Mouse (Mus musculus) intestine, embryonic 15.5 days (tissue): ENCODE measurements around the gene Tmem163. TPM values are rescaled to one million over a fixed set of nuclear protein-coding genes. Genes with fewer than 3 reads are reported as not detected.

Experiments
- ATAC-seq: fragments of 200-750 bp; cut with Nextera tagmentation; 2 replicates; pipeline ENCODE4 v1.8.0; 2017; ENCODE audit warnings: moderate TSS enrichment, moderate library complexity
- H3K27ac ChIP-seq: fragments of 300-500 bp; sonication (generic); 2 replicates; pipeline ENCODE4 v1.5.1; 2015; ENCODE audit warnings: mild to moderate bottlenecking, inconsistent platforms
- H3K27me3 ChIP-seq: fragments of 300-500 bp; sonication (generic); replicated peaks from 2 replicates; pipeline ENCODE4 v1.6.1; 2015; ENCODE audit warnings: inconsistent platforms
- H3K36me3 ChIP-seq: fragments of 300-500 bp; sonication (generic); 2 replicates; pipeline ENCODE4 v1.6.1; 2015; ENCODE audit warnings: inconsistent platforms
- H3K4me1 ChIP-seq: fragments of 300-500 bp; sonication (generic); replicated peaks from 2 replicates; pipeline ENCODE4 v1.6.1; 2015; ENCODE audit warnings: inconsistent platforms
- H3K4me2 ChIP-seq: fragments of 300-500 bp; sonication (generic); replicated peaks from 2 replicates; pipeline ENCODE4 v1.6.1; 2015; ENCODE audit warnings: mild to moderate bottlenecking, inconsistent platforms
- H3K4me3 ChIP-seq: fragments of 300-500 bp; sonication (generic); replicated peaks from 2 replicates; pipeline ENCODE4 v1.5.1; 2015; ENCODE audit warnings: inconsistent platforms
- H3K9ac ChIP-seq: fragments of 300-500 bp; sonication (generic); 2 replicates; pipeline ENCODE4 v1.6.1; 2015; ENCODE audit warnings: inconsistent platforms
- H3K9me3 ChIP-seq: fragments of 300-500 bp; sonication (generic); 2 replicates; pipeline ENCODE4 v1.6.1; 2016; ENCODE audit warnings: inconsistent platforms
- WGBS: fragments of 180-500 bp; shearing (Covaris S2); methylation state at CpG from one replicate; pipeline ENCODE4 v1.1.7; 2015; 5-methylcytosine and 5-hydroxymethylcytosine counted together
- polyA plus RNA-seq: library from polyadenylated mRNA; unstranded; fragments of >200 nt; fragmentation: Nextera tagmentation; extraction: Ambion mirVana; gene quantifications from 2 replicates; pipeline ENCODE4 v1.2.1, GENCODE M21; 2015

Gene Tmem163
- polyA plus RNA-seq, 1 experiment from 2014 or later = 0.85 TPM

DNA sequence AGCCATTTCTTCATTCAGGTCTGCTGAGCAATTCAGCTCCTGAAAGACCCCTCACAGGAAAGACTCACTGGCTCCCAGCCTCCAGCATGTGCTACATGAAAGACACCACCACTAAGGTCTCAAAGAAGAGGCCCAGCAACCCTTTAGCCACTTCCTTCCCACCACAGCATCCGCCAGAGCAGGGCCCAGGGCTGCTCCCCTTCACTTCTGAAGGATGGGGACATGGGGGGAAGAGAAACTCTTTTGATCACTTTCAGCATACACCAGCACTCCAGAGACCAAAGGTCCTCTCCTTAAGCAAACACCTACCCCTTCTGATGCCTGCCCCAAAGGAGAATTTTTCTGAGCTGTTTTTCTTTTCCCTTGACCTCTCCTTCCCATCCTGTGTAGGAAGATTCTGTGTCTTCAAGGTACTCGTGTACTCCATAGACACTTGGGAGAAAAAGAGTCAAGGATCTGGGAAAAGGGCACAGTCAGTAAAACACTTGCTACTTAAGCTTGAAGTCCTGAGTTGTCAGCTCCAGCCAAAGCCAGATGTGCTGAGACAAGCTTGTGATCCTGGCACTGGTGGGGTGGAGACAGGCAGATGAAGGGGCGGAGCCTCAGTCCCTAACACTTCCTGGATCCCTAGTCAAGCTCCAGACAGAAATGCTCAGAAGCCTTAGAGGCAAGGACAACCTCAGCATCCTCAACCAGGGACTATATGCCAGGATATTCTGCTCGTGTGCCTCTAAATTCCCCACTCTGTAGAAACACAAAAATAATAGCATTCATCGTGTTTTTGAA, 53.6 kb downstream of the Tmem163 start:
- 47% methylated on average over 5 of the region's 5 CpGs for WGBS
- peaks cover 4% of the 10 kb centered on the region; the same call in 1 of the 2 replicates for H3K4me1 ChIP-seq
- H3K27me3 ChIP-seq = no peaks in the 10 kb centered on the region
- no peak overlapping the region for H3K27ac ChIP-seq
- no peaks in the 10 kb centered on the region for H3K9me3 ChIP-seq
- no peak overlapping the region for H3K9ac ChIP-seq
- ATAC-seq = peak; percentile 84
- no peaks in the 10 kb centered on the region for H3K36me3 ChIP-seq
- no peak overlapping the region for H3K4me3 ChIP-seq
- H3K4me2 ChIP-seq = no peak overlapping the region

DNA sequence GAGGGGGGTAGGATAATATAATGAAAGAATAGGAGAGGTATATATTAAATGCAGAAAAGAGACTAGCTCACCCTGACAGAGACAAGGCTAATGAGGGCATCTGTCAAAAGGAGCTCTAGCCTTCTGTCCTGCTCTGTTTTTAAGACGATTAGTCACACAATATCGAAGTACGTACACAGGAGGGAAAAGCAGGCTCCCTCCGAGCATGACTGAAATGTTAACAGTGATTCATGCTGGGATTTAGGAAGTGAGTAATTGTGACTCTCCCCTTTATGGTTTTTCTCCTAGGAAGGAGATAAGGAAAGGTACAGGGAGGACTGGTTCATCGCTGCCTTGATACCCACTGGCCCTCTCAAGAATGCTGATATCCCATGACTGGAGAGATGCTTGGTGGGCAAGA, 57.0 kb downstream of the Tmem163 start:
- H3K27me3 ChIP-seq = no peaks in the 10 kb centered on the region
- no peak overlapping the region for H3K9ac ChIP-seq
- no peak overlapping the region for H3K27ac ChIP-seq
- H3K36me3 ChIP-seq = no peaks in the 10 kb centered on the region
- ATAC-seq = no peak
- no peak overlapping the region for H3K4me2 ChIP-seq
- H3K4me1 ChIP-seq = peaks cover 4% of the 10 kb centered on the region; the same call in 1 of the 2 replicates
- no peak overlapping the region for H3K4me3 ChIP-seq
- no peaks in the 10 kb centered on the region for H3K9me3 ChIP-seq
- 61% methylated on average over 5 of the region's 5 CpGs for WGBS

DNA sequence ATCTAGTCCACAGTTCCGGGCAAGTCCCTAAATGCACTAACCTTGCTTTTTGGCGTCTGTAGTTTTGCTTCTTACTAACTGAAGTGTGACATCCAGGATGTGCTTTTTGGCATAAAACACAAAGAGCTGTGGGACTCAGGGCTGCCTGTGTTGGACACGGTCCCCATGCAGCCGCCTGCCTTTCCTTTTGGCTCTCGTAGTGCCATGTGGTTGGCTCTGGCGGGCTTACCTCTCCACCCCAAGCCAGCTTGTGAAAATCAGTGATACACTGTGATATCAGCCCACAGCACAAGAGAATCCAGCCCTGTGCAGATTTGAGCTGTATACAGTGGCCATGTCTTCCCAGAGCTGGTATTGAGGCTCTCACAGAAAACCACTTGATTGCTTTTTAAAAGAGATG, 60.3 kb downstream of the Tmem163 start:
- Histone ChIP-seq H3K27ac (no peak overlapping the region), H3K4me3 (no peak overlapping the region)

DNA sequence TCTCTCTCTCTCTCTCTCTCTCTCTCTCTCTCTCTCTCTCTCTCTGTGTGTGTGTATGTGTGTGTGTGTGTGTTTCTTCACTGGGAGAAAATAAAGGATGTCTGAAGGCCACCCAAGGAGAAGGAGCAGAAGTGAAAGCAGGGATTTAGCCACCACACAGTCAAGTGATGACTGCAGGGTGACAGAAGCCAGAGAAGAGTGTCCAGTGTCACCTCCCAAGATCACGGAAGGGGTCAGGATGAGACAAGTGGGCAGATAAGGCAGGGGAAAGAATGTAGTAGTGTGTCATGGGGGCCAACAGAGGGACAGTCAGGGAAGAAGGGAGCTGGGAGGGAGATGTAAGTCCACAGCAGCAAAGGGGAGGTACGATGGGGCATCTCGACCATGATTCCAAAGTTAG, 69.0 kb downstream of the Tmem163 start:
- 80% methylated on average over 3 of the region's 3 CpGs for WGBS
- H3K4me1 ChIP-seq = no peaks in the 10 kb centered on the region
- no peak for ATAC-seq
- no peak overlapping the region for H3K27ac ChIP-seq
- no peaks in the 10 kb centered on the region for H3K36me3 ChIP-seq
- H3K4me2 ChIP-seq = no peak overlapping the region
- H3K9me3 ChIP-seq = no peaks in the 10 kb centered on the region
- H3K9ac ChIP-seq = no peak overlapping the region
- H3K27me3 ChIP-seq = no peaks in the 10 kb centered on the region
- H3K4me3 ChIP-seq = no peak overlapping the region

More for the DNA sequence above, 60.3 kb downstream of the Tmem163 start:
- no peaks in the 10 kb centered on the region for H3K4me1 ChIP-seq
- no peaks in the 10 kb centered on the region for H3K27me3 ChIP-seq
- no peak overlapping the region for H3K9ac ChIP-seq
- H3K4me2 ChIP-seq = no peak overlapping the region
- no peaks in the 10 kb centered on the region for H3K36me3 ChIP-seq
- ATAC-seq = no peak
- WGBS = 88% methylated on average over 6 of the region's 6 CpGs
- no peaks in the 10 kb centered on the region for H3K9me3 ChIP-seq

- no peak for ATAC-seq
Measured at GRCm38 (mm10) chr1:127609814-127610213, 69.5 kb downstream of the Tmem163 start.

GRCm38 (mm10) chr1:127608326-127608725, 71.0 kb downstream of the Tmem163 start:
- H3K27ac ChIP-seq = no peak overlapping the region
- WGBS = 85% methylated on average over 3 of the region's 3 CpGs
- no peaks in the 10 kb centered on the region for H3K9me3 ChIP-seq
- no peaks in the 10 kb centered on the region for H3K4me1 ChIP-seq
- no peaks in the 10 kb centered on the region for H3K36me3 ChIP-seq
- no peak overlapping the region for H3K4me3 ChIP-seq
- H3K27me3 ChIP-seq = no peaks in the 10 kb centered on the region
- no peak for ATAC-seq
- no peak overlapping the region for H3K4me2 ChIP-seq
- no peak overlapping the region for H3K9ac ChIP-seq

More at GRCm38 (mm10) chr1:127609814-127610213, 69.5 kb downstream of the Tmem163 start:
- H3K4me1 ChIP-seq = no peaks in the 10 kb centered on the region
- no peak overlapping the region for H3K9ac ChIP-seq
- H3K4me3 ChIP-seq = no peak overlapping the region
- 71% methylated on average over 2 of the region's 2 CpGs for WGBS
- no peaks in the 10 kb centered on the region for H3K9me3 ChIP-seq
- H3K27ac ChIP-seq = no peak overlapping the region
- H3K4me2 ChIP-seq = no peak overlapping the region
- H3K27me3 ChIP-seq = no peaks in the 10 kb centered on the region
- H3K36me3 ChIP-seq = no peaks in the 10 kb centered on the region

GRCm38 (mm10) chr1:127603697-127604631, 75.4 kb downstream of the Tmem163 start:
- no peaks in the 10 kb centered on the region for H3K4me1 ChIP-seq
- H3K9ac ChIP-seq = no peak overlapping the region
- no peak for ATAC-seq
- H3K9me3 ChIP-seq = no peaks in the 10 kb centered on the region
- WGBS = 74% methylated on average over 9 of the region's 9 CpGs
- no peaks in the 10 kb centered on the region for H3K36me3 ChIP-seq
- no peak overlapping the region for H3K4me2 ChIP-seq
- H3K27me3 ChIP-seq = no peaks in the 10 kb centered on the region
- H3K27ac ChIP-seq = no peak overlapping the region
- no peak overlapping the region for H3K4me3 ChIP-seq

GRCm38 (mm10) chr1:127596143-127596542, 83.2 kb downstream of the Tmem163 start:
- WGBS = 83% methylated on average over 4 of the region's 4 CpGs
- no peaks in the 10 kb centered on the region for H3K36me3 ChIP-seq
- ATAC-seq = no peak

GRCm38 (mm10) chr1:127595735-127596134, 83.6 kb downstream of the Tmem163 start:
- Histone ChIP-seq H3K4me2 (no peak overlapping the region), H3K27me3 (no peaks in the 10 kb centered on the region), H3K36me3 (no peaks in the 10 kb centered on the region), H3K4me1 (no peaks in the 10 kb centered on the region), H3K4me3 (no peak overlapping the region), H3K9me3 (no peaks in the 10 kb centered on the region), H3K27ac (no peak overlapping the region), H3K9ac (no peak overlapping the region)
- 25% methylated on average over 1 of the region's 1 CpGs for WGBS
- no peak for ATAC-seq

More at GRCm38 (mm10) chr1:127596143-127596542, 83.2 kb downstream of the Tmem163 start:
- H3K4me3 ChIP-seq = no peak overlapping the region
- no peaks in the 10 kb centered on the region for H3K27me3 ChIP-seq
- no peak overlapping the region for H3K4me2 ChIP-seq
- H3K9ac ChIP-seq = no peak overlapping the region
- no peaks in the 10 kb centered on the region for H3K4me1 ChIP-seq
- no peaks in the 10 kb centered on the region for H3K9me3 ChIP-seq
- no peak overlapping the region for H3K27ac ChIP-seq

DNA sequence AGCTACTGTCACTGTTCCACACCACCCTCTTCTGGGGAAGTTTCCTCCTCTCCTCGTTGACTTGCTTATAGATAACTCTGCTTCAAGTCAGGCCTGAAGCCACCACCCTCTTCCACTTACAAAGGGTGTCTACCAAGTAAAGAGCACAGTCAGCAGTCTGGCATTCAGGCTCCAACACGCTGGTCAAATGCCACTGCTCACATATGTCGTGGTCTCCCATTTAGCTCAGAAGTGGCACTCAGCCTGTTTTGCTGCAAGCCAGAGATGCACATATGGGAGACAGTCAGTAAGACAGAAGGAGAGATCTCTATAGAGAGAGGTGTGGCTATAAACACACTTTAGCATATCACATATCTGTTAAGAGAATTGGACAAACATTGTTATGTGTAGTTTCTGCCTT, 89.8 kb downstream of the Tmem163 start:
- 76% methylated on average over 3 of the region's 3 CpGs for WGBS

GRCm38 (mm10) chr1:127587071-127587470, 92.3 kb downstream of the Tmem163 start:
- H3K27me3 ChIP-seq = no peaks in the 10 kb centered on the region
- ATAC-seq = no peak
- no peak overlapping the region for H3K27ac ChIP-seq
- no peak overlapping the region for H3K9ac ChIP-seq
- no peak overlapping the region for H3K4me2 ChIP-seq
- no peak overlapping the region for H3K4me3 ChIP-seq
- 89% methylated on average over 5 of the region's 5 CpGs for WGBS
- H3K4me1 ChIP-seq = no peaks in the 10 kb centered on the region
- no peaks in the 10 kb centered on the region for H3K36me3 ChIP-seq
- no peaks in the 10 kb centered on the region for H3K9me3 ChIP-seq

More for the DNA sequence above, 89.8 kb downstream of the Tmem163 start:
- Histone ChIP-seq H3K4me1 (no peaks in the 10 kb centered on the region), H3K9me3 (no peaks in the 10 kb centered on the region), H3K4me2 (no peak overlapping the region), H3K27ac (no peak overlapping the region), H3K9ac (no peak overlapping the region), H3K27me3 (no peaks in the 10 kb centered on the region), H3K36me3 (no peaks in the 10 kb centered on the region), H3K4me3 (no peak overlapping the region)
- ATAC-seq = no peak

- H3K27ac ChIP-seq = no peak overlapping the region
- H3K9me3 ChIP-seq = no peaks in the 10 kb centered on the region
- no peaks in the 10 kb centered on the region for H3K4me1 ChIP-seq
- no peak overlapping the region for H3K4me2 ChIP-seq
- no peak overlapping the region for H3K9ac ChIP-seq
- no peak overlapping the region for H3K4me3 ChIP-seq
- H3K36me3 ChIP-seq = no peaks in the 10 kb centered on the region
- WGBS = 85% methylated on average over 1 of the region's 1 CpGs
- no peaks in the 10 kb centered on the region for H3K27me3 ChIP-seq
- ATAC-seq = no peak
Measured at GRCm38 (mm10) chr1:127586156-127586555, 93.2 kb downstream of the Tmem163 start.
